Mouse (Mus musculus) cerebellum, postnatal 4 days (tissue): ENCODE results near the gene Jmjd1c.

Experiments used
- DNase-seq, 2 experiments: peaks; one replicate each; pipeline ENCODE4 v3.0.0; 2022; ENCODE audit warnings: low spot score in 2 of 2, mixed read lengths in 1 of 2

Jmjd1c gene

GRCm38 (mm10) chr10:67187952-67188351 lies 92.0 kb downstream of the Jmjd1c start:
- DNase-seq, result no peak

DNA sequence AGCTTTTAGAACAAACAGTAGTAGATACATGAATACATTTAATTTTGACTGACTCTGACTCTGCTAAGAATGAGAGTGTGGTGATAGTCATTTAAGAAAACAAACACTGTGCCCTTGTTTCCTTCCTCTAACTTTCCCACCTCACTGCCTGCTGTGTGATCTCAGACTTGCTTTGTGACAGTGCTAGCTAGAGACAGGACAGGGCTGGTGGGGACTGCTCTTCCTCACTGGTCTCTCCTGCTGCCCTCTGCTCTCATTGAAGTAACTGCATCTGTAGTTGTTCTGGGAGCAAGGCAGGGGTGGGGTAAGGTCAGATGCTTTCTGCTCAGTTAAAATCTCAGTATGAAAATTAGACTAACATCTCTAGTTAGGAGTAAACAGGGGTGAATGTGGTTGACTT lies 93.1 kb downstream of the Jmjd1c start:
- no peak for DNase-seq

DNA sequence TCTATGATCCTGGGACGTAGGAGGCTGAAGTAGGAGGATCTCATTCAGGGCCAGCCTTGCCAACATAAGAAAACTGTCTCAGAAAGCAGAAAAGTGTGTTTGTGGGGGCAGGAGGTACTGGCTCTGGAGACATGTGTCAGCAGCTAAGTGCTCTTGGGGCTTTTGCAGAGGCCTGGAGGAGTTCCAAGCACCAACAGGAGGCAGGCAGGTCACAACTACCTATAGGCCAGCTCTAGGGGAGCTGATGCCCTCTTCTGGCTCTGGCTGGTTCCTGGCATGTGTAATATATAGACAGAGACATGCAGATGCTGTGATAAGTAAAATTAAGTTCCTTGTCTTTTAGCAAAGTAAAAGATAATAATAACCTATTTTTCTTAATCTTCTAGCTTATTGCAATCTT lies 94.3 kb downstream of the Jmjd1c start:
- DNase-seq, result no peak

GRCm38 (mm10) chr10:67192366-67192765 lies 96.4 kb downstream of the Jmjd1c start:
- no peak for DNase-seq

DNA sequence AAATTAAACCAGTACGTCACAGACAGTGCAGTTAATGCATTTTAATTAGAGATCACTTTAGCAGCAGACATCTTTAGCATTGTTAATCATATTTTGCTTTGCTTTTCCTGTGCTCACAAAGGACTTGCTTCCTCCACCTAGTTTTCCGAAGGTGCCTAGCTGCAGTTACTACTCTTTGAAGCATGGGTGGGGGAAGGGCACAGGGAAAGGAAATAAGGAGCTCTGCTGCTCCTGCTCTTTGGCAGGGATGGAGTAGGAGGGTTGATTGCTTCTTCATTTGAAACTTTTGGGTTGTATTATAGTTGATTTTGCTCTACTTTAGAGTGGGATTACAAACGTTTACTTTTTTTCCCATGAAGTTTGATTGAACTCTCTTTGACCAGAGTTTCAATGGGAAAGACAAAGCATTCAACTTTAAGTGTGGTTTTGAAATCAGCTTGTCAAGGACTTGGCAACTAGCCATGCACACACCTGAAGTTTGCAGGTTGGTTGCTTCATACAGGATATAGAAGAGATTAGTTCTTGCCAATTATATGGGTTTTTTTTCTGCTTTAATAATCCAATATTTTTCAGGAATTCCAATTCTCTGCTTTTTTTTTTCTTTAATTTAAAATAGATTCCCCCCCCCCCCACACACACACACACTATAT lies 97.2 kb downstream of the Jmjd1c start:
- DNase-seq, result no peak

- no peak for DNase-seq
Measured at GRCm38 (mm10) chr10:67194046-67194445, 98.1 kb downstream of the Jmjd1c start.

- DNase-seq, result no peak
Measured at GRCm38 (mm10) chr10:67195671-67196070, 99.7 kb downstream of the Jmjd1c start.

DNA sequence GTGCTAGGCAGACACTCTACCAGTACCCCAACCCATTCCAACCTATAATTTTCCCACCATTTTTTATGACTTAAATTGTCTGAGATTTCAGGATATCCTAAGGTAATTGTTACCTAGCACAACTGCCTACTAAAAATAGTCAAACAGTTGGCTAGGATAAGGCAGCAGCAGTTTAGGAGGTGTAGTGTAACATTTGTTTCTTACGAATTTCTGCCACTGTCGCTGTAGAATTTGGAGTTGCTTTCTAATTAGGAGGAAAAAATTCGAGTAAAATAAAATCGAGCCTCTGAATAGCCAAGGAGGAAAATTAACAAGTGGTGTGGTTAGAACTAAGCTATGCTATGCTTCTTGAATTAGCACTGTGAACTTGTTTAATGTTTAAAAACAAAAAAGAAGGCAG lies 101.3 kb downstream of the Jmjd1c start:
- DNase-seq, result no peak

- DNase-seq, result no peak
Measured at GRCm38 (mm10) chr10:67197829-67198228, 101.9 kb downstream of the Jmjd1c start.

DNA sequence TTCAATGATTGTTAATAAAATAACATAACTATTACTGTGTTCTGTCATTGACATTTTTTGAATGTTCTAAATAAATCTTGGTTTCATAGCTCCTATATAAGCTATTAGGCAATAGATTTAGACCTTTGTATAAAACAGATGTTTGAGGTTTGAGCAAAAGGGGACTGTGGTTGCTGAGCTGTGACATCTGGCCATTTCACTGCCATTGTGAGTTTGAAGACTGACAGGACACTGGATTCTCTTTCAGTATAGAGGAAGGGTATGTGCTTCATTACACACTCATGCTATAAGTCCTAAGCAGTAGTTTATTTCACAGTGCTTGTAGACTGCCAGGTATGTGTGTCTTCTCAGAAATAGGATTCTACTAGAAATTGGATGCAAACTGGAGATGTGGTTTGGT lies 105.8 kb downstream of the Jmjd1c start:
- DNase-seq, result no peak

DNA sequence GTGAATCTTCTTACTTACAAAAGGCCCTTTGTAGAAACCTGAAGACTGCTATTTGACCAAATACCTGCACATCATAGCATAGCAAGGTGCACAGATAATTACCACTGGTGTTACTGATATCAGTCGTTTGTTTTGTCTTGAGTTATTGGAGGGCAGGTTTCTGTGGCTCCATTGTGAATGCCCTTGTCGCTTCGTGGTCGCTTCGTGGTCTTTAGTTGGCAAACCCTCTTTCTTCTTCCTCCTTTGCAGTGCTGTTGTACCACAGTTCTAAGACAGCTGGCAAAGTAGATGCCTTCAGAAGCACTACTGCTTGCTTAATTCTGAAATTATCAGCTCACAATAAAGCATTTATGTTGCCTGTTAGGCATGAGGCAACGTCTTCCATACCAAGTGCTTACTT lies 106.5 kb downstream of the Jmjd1c start:
- no peak for DNase-seq

GRCm38 (mm10) chr10:67204652-67205407 lies 108.9 kb downstream of the Jmjd1c start:
- DNase-seq, result no peak

- no peak for DNase-seq
Measured at GRCm38 (mm10) chr10:67207931-67208330, 112.0 kb downstream of the Jmjd1c start.

DNA sequence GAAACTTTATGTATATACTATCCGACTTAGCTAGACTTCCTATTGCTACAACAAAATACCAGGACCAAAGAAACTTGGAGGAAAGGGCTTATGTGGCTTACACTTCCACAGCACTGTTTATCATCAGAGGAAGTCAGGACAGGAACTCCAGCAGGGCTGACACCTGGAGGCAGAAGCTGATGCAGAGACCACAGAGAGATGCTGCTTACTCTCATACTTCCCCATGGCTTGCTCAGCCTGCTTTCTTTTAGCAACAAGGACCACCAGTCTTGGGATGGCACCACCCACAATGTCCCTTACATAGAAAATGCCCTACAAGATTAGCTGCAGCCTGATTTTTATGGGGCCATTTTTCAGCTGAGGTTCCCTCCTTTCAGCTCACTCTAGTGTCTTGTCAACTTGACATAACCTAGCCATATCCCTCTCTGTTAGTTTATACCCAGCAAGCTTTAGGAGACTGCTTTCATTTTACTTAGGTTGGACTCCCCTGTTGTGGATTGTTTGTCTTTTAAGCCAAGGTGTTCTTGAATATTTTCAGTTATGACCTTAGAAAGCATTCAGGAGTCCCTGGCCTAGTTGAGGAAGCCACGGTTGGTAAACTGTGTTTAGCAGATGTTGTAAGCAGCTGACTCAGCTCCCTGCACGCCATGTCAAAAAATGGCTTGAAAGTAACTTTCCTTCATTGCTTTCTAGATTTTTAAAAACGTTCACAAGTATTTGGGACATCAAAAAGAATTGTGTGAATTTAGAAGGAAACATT lies 114.2 kb downstream of the Jmjd1c start:
- DNase-seq, result no peak

GRCm38 (mm10) chr10:67212031-67212430 lies 116.1 kb downstream of the Jmjd1c start:
- DNase-seq, result no peak

- DNase-seq, result no peak
Measured at GRCm38 (mm10) chr10:67213720-67214119, 117.8 kb downstream of the Jmjd1c start.

DNA sequence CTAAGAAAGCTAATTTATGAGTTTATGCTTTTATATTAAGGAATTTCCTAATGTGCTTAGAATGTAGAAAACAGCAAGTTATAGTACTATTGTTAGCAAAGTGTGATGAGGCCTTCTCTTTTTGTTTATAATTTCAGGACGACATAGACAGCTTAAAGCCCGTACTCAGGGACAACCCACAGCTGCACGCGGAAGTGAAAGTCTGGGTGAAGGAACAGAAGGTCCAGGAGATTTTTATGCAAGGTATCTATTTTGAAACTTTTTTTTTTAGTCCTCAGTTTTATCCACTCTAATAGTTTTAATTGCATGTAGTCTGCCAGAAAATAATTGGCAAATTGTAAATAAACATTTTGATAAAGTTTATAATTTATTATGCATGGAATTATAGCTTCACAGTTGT lies 119.2 kb downstream of the Jmjd1c start:
- no peak for DNase-seq

- DNase-seq, result no peak
Measured at GRCm38 (mm10) chr10:67216872-67217271, 120.9 kb downstream of the Jmjd1c start.

DNA sequence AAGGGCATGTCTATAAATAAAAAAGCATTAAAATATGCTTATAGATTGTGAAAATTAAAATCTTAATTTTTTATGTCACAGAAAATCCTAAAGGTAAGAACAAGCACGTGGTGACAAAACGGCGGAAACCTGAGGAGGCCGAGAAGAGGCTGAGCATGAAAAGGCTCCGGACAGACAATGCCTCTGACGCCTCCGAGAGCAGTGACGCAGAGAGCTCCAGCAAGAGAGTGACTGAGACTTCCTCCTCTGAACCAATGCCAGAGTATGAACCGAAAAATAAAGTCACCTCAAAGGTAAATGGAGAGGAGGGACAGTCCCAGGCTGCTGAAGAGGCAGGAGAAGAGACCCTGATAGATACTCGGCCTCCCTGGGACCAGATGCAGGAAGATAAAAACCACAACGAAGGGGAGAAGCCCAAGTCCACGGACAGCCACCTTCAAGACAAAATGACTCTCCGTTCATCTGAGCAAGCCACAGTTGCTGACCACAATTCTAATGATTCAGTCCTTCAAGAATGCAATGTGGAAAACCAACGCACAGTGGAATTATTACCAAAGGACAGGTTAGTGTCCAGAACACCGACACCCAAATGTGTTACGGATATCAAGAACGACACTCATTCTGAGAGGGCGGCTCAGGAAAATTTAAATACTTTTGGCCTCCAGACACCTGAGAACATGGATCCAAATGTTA lies 123.1 kb downstream of the Jmjd1c start:
- DNase-seq, result no peak

- no peak for DNase-seq
Measured at GRCm38 (mm10) chr10:67220251-67220650, 124.3 kb downstream of the Jmjd1c start.

DNA sequence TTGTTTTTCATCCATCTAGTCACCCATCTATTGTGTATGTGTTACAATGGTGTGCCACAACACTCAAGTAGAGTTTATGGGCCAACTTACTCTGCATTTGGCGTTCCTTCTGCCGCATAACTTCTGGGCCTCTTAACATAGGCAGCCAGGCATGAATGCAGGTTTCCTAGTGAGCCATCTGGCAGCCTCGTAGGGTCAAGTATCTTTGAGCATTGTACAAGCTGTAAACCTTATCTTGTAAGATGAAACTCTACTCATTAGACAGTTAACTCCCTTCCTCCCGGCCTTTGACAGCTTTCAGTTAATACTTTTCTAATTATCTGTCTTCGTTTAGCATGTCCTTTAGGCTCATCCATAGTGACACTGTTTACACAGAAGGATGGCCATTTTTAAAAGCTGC lies 125.4 kb downstream of the Jmjd1c start:
- DNase-seq, result no peak

DNA sequence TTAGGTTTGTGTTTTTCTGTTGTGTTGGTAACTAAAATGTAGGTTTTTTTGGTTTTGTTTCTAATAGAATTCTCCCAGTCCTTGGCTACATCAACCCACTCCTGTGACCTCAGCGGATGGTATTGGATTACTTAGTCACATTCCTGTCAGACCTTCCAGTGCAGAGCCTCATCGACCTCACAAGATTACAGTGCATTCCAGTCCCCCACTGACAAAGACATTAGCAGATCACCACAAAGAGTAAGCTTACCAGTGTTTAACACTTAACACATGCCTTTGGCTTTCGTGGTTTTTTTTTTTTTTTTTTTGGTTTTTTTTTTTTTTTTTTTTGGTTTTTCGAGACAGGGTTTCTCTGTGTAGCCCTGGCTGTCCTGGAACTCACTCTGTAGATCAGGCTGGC lies 128.0 kb downstream of the Jmjd1c start:
- DNase-seq, result no peak
